Mouse (Mus musculus): ENCODE measurements at regions not wholly inside any gene's neighbourhood (a gene's known extent, or its start where the extent isn't known, plus 50 kb on each side); places are given as distances from the start of the nearest gene placed in this dataset.

DNA sequence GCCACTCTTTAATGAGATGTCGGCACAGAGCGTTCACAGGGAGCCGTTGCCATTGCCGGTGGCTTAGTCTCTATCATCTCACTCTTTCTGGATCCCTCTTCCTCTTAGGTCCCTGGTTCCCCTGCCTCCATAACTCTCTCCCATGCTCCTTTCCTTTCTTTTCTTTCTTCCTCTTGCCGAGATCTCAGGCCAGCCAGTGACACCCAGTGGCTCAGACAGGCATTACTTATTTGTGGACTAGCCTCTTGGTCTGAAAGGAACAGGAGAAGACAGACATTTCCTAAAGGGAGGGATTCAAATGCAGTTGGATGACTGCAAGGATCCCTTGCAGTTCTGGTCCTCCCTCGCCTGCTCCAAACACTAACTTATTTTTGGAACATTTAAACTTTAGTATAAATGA is 180.5 kb upstream of the Ado start:
- peak; percentile 76 for DNase-seq

- DNase-seq: no peak
Measured at GRCm38 (mm10) chr10:67727580-67727979, 178.8 kb upstream of the Ado start.

- no peak for DNase-seq
Measured at GRCm38 (mm10) chr10:67726796-67727195, 178.0 kb upstream of the Ado start.

DNA sequence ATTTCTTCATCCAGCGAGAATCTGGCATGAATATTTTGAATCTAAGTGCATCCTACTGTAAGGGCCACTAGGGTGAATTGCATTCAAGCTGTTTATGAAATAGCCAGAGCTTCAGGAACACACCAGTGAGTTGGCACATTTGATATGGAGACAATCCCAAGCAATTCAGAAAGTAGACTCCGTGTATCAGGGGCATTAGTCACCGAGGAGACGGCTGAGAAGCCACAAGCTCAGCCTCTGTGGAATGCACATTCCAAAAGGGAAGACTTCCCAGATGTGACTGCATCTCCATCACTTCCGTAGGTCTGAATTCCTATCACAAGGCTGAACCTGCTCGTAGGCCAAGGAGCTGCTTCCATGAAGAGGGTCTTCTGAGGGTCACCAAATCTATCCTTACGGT is 177.6 kb upstream of the Ado start:
- no peak for DNase-seq

DNA sequence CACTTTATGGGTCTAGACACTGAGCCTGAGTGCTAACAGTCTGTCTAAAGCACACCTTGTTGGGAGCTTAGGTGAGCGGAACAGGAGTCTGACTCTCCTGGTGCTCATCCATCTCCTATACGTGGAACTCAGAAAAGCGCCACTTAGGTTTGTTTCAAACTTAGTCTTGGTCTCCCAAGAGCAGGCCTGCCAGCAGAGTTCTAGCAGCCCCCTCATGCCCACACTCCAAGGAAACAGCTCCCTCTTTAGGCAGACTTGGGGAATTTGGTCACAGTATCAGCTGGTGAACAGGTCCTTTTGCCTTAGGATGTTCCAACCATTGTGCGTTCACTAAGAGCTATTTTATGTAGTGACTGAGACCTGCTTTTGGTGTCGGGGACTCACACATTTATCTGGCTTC is 173.0 kb upstream of the Ado start:
- DNase-seq: peak; percentile 58

GRCm38 (mm10) chr10:67717506-67717905 is 168.8 kb upstream of the Ado start:
- DNase-seq: no peak

GRCm38 (mm10) chr10:67715046-67715445 is 166.3 kb upstream of the Ado start:
- no peak for DNase-seq

- no peak for DNase-seq
Measured at GRCm38 (mm10) chr10:67713098-67713497, 164.3 kb upstream of the Ado start.

- peak; percentile 22 for DNase-seq
Measured at GRCm38 (mm10) chr10:67712665-67713064, 163.9 kb upstream of the Ado start.

- DNase-seq: no peak
Measured at GRCm38 (mm10) chr10:67711961-67712360, 163.2 kb upstream of the Ado start.

DNA sequence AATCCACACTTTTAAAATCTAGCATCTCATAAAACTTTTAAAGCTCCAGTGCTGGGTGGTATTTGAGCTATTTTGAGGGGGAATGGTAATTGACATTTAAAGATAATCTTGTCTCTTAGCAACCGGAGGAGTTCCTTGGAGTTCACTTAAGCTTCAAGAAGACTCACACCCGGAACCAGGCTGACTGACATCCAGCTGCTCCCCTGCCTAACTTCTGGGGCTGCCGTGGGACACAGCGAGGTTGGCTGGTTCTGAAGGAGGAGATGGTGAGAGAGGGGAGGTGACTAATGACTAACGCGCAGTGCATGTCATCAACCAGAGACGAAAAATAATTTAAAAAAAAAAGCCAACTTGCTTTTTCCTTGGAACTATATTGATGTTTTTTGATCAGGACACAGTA is 157.7 kb upstream of the Ado start:
- DNase-seq: no peak

DNA sequence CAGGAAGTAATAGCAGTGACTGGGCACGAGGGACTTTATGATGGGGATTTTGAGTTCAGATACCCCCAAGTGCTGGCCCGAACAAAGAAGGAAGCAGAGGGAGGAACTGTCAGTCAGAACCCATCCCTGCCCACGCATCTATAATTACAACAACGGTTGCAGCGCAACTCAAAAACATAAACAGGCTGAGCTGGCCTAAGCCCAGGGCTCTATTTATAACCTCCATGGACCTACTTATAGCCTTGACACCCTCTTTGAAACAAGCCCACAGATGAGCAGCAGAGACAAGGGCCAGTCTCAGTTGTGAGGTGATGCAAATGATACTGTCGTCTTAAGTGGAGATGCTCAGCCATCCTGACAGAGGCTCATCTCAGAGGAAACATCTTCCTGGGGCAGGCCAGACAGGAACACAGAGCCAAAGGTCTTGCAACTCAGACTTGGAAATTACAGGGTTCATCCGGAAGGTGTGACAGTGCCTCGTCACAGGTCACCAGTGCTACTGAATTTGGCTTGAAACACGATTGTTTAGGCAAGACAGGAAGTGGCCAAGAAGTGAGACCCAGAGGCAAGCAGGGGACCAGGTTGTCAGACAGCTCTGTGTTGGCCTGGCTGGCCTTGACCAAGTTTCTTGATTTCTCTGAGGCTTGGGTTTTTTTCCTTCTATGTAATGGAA is 154.2 kb upstream of the Ado start:
- peak; percentile 47 for DNase-seq

GRCm38 (mm10) chr10:67697401-67698195 is 148.8 kb upstream of the Ado start:
- DNase-seq: no peak

DNA sequence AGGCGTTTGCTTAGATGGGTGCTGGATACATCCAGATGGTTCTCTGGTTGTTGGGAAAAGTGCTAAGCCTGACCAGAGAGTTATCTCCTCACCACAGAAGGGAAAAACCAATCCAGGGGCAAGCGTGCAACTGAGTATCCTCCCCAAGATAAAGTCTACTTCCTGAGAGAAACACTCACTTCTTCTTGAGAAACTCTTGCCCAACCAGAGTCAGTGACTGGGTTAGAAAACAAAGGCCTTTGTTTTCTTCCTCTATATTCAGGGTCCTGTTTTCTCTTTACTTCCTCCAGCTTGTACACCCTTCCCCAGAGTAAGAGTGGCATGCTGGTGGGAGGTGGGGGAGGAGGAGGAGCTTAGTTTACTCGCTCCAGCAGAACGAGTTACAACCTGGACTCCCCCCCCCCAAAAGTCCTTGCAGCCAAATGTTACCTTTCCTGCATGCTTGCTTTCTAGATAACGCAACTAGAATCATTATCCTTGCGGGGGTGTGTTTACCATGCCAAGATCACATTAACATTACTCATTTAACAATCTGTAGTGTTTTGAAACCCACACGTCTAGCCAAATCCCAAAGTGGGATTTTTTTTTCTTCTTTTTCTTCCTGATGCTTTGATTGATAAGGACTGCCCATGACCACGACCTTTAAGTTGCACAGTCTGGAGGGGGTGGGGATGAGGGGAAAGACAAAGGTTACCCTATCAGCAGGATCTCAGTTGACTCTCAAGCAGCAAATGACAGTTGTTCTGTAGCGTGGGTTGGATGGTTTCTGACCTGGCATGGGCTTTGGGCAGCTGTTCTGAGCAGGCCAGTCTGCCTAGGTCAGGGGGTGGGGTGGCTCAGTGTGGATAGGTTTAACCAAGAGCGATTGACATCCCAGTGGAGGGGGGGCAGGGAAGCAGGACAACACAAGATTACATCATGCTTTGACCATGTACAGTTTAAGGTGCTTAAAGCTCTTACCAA is 147.4 kb upstream of the Ado start:
- DNase-seq: no peak

- DNase-seq: no peak
Measured at GRCm38 (mm10) chr10:67694751-67695150, 146.0 kb upstream of the Ado start.

GRCm38 (mm10) chr10:67693586-67693985 is 144.8 kb upstream of the Ado start:
- DNase-seq: no peak

- no peak for DNase-seq
Measured at GRCm38 (mm10) chr10:67689944-67690670, 141.4 kb upstream of the Ado start.

DNA sequence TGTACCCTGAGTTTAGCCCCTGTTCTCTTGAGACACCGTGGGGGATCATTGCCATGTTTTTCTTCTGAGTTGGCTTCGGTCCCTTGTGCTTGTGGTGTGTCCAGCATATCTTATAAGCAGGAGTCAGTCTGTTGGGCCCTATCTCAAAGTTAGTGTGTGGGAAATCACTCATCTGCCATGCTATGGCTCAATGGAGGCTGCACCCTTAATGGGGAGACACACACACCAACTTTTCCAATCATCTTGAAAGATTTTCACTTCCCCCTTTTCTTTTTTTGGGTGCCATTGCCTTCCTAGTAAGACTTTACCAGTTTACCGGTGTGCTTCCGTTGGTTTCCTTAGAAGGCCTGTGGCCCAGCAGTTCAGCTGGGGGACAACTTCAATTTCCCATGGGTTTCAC is 130.6 kb upstream of the Ado start:
- DNase-seq: no peak

DNA sequence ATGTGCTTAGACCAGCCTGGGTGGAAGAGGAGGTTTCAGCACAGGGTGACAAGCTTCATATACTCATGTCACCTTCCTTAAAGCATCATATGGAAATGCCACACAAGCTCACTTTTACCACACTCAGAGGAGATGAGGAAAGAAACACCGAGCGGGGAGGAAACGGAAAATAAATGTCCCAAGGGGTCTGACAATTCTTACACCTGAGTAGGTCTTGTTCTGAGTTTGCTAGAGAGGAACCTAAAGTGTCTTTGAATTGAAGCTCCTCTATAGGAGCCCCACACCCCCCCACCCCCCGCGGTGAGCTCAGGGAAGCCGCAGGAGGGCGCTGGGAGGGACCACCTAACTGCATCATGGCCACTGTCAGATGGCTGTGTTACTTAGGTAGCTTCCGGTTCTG is 124.7 kb upstream of the Ado start:
- DNase-seq: no peak

- no peak for DNase-seq
Measured at GRCm38 (mm10) chr10:67672281-67672680, 123.5 kb upstream of the Ado start.

- DNase-seq: no peak
Measured at GRCm38 (mm10) chr10:67669066-67669465, 120.3 kb upstream of the Ado start.

GRCm38 (mm10) chr10:67663028-67663427 is 114.3 kb upstream of the Ado start:
- DNase-seq: no peak

GRCm38 (mm10) chr10:67661666-67662065 is 112.9 kb upstream of the Ado start:
- DNase-seq: no peak

Measured in lung, postnatal 10 days (tissue).